Mouse (Mus musculus): ENCODE measurements around the gene Cdc16. TPM values are rescaled to one million over a fixed set of nuclear protein-coding genes. Genes with fewer than 3 reads are reported as not detected.

Cdc16 gene
- polyA plus RNA-seq, 1 experiment from 2014 or later: 46.4 TPM

Other genes with a start within 250 kb of the Cdc16 start
- gene 1700029H14Rik, start 195.2 kb upstream of the Cdc16 start, polyA plus RNA-seq (2015; fragmentation: Nextera tagmentation; extraction: Ambion mirVana): not detected in 2 replicates
- 16.4 and 19.0 TPM in 2 replicates for gene Rasa3, start 80.1 kb upstream of the Cdc16 start, polyA plus RNA-seq (2015; fragmentation: Nextera tagmentation; extraction: Ambion mirVana)
- 0.12 TPM in 1 of 2 replicates, not detected in the other for gene Cfap97d2, start 51.8 kb upstream of the Cdc16 start, polyA plus RNA-seq (2015; fragmentation: Nextera tagmentation; extraction: Ambion mirVana)
- gene Upf3a, start 27.9 kb downstream of the Cdc16 start, polyA plus RNA-seq (2015; fragmentation: Nextera tagmentation; extraction: Ambion mirVana): 11.0 and 11.2 TPM in 2 replicates
- not detected in 2 replicates for gene AF366264, start 80.7 kb downstream of the Cdc16 start, polyA plus RNA-seq (2015; fragmentation: Nextera tagmentation; extraction: Ambion mirVana)
- 9.5 and 10.1 TPM in 2 replicates for gene Champ1, start 112.0 kb downstream of the Cdc16 start, polyA plus RNA-seq (2015; fragmentation: Nextera tagmentation; extraction: Ambion mirVana)
- gene Coprs, start 132.6 kb downstream of the Cdc16 start, polyA plus RNA-seq (2015; fragmentation: Nextera tagmentation; extraction: Ambion mirVana): 5.2 and 5.3 TPM in 2 replicates

All from liver, embryonic 15.5 days (tissue).